ENCODE assay signal across 29 mouse cellular contexts in genomic region chr9:61446965-61447364, GRCm38 (mm10).
DNase-seq lines count a peak whose midpoint lies in the region; ATAC-seq lines count a peak whose summit lies in the region.
"Had no signal": no experiment of that assay in that cellular context is flagged by ENCODE, and none has a peak within 500 bp of the region (broad histone marks: within the 10 kb centered on the region; RNA-seq: fewer than 3 reads in every experiment).

No protein-coding gene starts in this region.

- no peak for DNase-seq in hindbrain, embryonic 10.5 days (ENCODE audit: low spot score)
- peak; percentile 66 to 68 for DNase-seq in spleen, postnatal 36 days (ENCODE audit: low spot score in 2 of 2)
- DNase-seq in spleen, adult 12 weeks (ENCODE audit: low spot score), result no peak
- DNase-seq in embryonic facial prominence, embryonic 10.5 days (ENCODE audit: low spot score), result no peak
- peak; percentile 57 for DNase-seq in splenic B cell, adult 2 months (ENCODE audit: low read depth, low spot score)
- DNase-seq in right cerebral cortex, postnatal 10 days (ENCODE audit: low spot score in 2 of 2), result no peak
- DNase-seq in left cerebral cortex, adult 11 months (ENCODE audit: low spot score), result no peak
- DNase-seq: adrenal gland, postnatal 10 days; adrenal gland, postnatal 36 days; cerebellum, adult 11 months; cerebellum, adult 2 months; cerebellum, adult 9-11 months; cerebellum, postnatal 25 days; forebrain, postnatal 0 days; gastrocnemius, postnatal 25 days; heart, adult 2 months; heart, postnatal 14 days; heart, postnatal 4 days had no signal

- no peaks in the 10 kb centered on the region for H3K36me3 ChIP-seq in hindbrain, embryonic 10.5 days
- H3K36me3 ChIP-seq in hindbrain, embryonic 13.5 days, result no peaks in the 10 kb centered on the region
- H3K36me3 ChIP-seq in embryonic facial prominence, embryonic 10.5 days (replicated peaks), result no peaks in the 10 kb centered on the region
- H3K36me3 ChIP-seq in splenic B cell, adult 2 months (ENCODE audit: control insufficient read depth, insufficient read depth, low read length, poor library complexity, severe bottlenecking), result no peaks in the 10 kb centered on the region
- H3K36me3 ChIP-seq: embryonic facial prominence, embryonic 13.5 days; G1E; heart, embryonic 10.5 days; heart, embryonic 13.5 days; hindbrain, embryonic 12.5 days; intestine, embryonic 15.5 days had no signal

- H3K4me3 ChIP-seq in hindbrain, embryonic 10.5 days, result no peak overlapping the region
- no peak overlapping the region for H3K4me3 ChIP-seq in hindbrain, embryonic 13.5 days
- H3K4me3 ChIP-seq in embryonic facial prominence, embryonic 10.5 days, result no peak overlapping the region
- H3K4me3 ChIP-seq: embryonic facial prominence, embryonic 13.5 days; erythroblast, embryonic 14.5 days; forebrain, embryonic 13.5 days; heart, adult 2 months; heart, embryonic 10.5 days; heart, embryonic 13.5 days; hindbrain, embryonic 12.5 days; intestine, embryonic 15.5 days had no signal

- ATAC-seq in hindbrain, embryonic 13.5 days (ENCODE audit: low FRiP score), result no peak
- ATAC-seq: forebrain, embryonic 13.5 days; forebrain, postnatal 0 days; hindbrain, embryonic 16.5 days; intestine, embryonic 15.5 days; Patski had no signal

- H3K4me2 ChIP-seq in hindbrain, embryonic 13.5 days, result no peak overlapping the region
- H3K4me2 ChIP-seq: embryonic facial prominence, embryonic 13.5 days; forebrain, embryonic 13.5 days; heart, embryonic 13.5 days; hindbrain, embryonic 12.5 days; intestine, embryonic 15.5 days had no signal

- no peaks in the 10 kb centered on the region for H3K9me3 ChIP-seq in hindbrain, embryonic 10.5 days
- no peaks in the 10 kb centered on the region for H3K9me3 ChIP-seq in hindbrain, embryonic 13.5 days
- H3K9me3 ChIP-seq in embryonic facial prominence, embryonic 10.5 days, result no peaks in the 10 kb centered on the region
- H3K9me3 ChIP-seq: embryonic facial prominence, embryonic 13.5 days; forebrain, embryonic 13.5 days; G1E; heart, embryonic 10.5 days; heart, embryonic 13.5 days; hindbrain, embryonic 12.5 days; intestine, embryonic 15.5 days had no signal

- WGBS in hindbrain, embryonic 10.5 days, result 79% methylated on average over 2 of the region's 2 CpGs
- WGBS in hindbrain, embryonic 13.5 days, result 82% methylated on average over 2 of the region's 2 CpGs
- WGBS in embryonic facial prominence, embryonic 10.5 days, result 82% methylated on average over 2 of the region's 2 CpGs

- H3K27me3 ChIP-seq in hindbrain, embryonic 10.5 days (ENCODE audit: insufficient read depth, poor library complexity, severe bottlenecking), result peaks cover 23% of the 10 kb centered on the region; the same call in 1 of the 2 replicates
- peaks cover 47% of the 10 kb centered on the region for H3K27me3 ChIP-seq in hindbrain, embryonic 13.5 days
- H3K27me3 ChIP-seq in embryonic facial prominence, embryonic 10.5 days (replicated peaks; ENCODE audit: low read depth, poor library complexity, severe bottlenecking), result peaks cover 29% of the 10 kb centered on the region
- no peaks in the 10 kb centered on the region for H3K27me3 ChIP-seq in splenic B cell, adult 2 months (ENCODE audit: control insufficient read depth, insufficient read depth, low read length, poor library complexity, severe bottlenecking)
- H3K27me3 ChIP-seq: intestine, embryonic 15.5 days; Patski had no signal

- peak overlapping the region; percentile 86 for H3K27ac ChIP-seq in hindbrain, embryonic 10.5 days
- H3K27ac ChIP-seq in hindbrain, embryonic 13.5 days, result no peak overlapping the region
- H3K27ac ChIP-seq in embryonic facial prominence, embryonic 10.5 days (replicated peaks), result peak overlapping the region; percentile 78
- H3K27ac ChIP-seq: forebrain, embryonic 13.5 days; heart, adult 2 months; heart, embryonic 10.5 days; heart, embryonic 13.5 days; hindbrain, embryonic 12.5 days; intestine, embryonic 15.5 days had no signal

- H3K9ac ChIP-seq in hindbrain, embryonic 13.5 days, result no peak overlapping the region
- H3K9ac ChIP-seq: embryonic facial prominence, embryonic 13.5 days; forebrain, embryonic 13.5 days; forebrain, postnatal 0 days; heart, embryonic 13.5 days; hindbrain, embryonic 12.5 days; intestine, embryonic 15.5 days had no signal

- H3K4me1 ChIP-seq in hindbrain, embryonic 10.5 days (replicated peaks), result peaks cover 63% of the 10 kb centered on the region
- peaks cover 33% of the 10 kb centered on the region for H3K4me1 ChIP-seq in hindbrain, embryonic 13.5 days (replicated peaks)
- peaks cover 54% of the 10 kb centered on the region for H3K4me1 ChIP-seq in embryonic facial prominence, embryonic 10.5 days

Comparison
In these comparisons a context has a peak if more than half of its experiments do, and no peak if none do; other contexts are left out.
1. DNase-seq: peak in spleen, postnatal 36 days (2 of 2) and splenic B cell, adult 2 months (single experiment); none in hindbrain, embryonic 10.5 days (single experiment), spleen, adult 12 weeks (single experiment), embryonic facial prominence, embryonic 10.5 days (single experiment), right cerebral cortex, postnatal 10 days (0 of 2) and left cerebral cortex, adult 11 months (single experiment).